Mouse (Mus musculus): ENCODE data around the gene Slc13a1. TPM values are rescaled to one million over a fixed set of nuclear protein-coding genes. Genes with fewer than 3 reads are reported as not detected.

Slc13a1 gene
- polyA plus RNA-seq, 1 experiment, result not detected

DNA sequence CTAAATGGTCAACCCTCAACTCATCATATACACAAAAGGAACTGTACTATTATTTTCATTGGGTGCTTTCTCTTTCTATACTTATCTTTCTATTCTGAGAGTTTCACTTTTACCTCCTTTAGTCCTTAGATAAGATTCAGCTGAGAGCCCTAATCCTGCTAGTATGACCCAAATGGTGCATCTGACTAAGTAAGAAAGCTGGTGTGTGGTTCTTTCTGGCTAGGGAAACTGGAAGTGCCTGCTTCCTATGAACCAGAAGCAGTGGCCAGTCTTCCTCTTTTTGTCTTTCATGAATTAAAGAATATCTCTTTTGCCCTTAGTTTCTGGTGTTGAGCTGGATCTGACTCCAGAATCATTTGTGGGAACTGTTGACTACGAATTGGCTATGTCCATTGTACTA, 8.1 kb downstream of the Slc13a1 start:
- no peaks in the 10 kb centered on the region for H3K79me3 ChIP-seq (ENCODE audit: low read depth)
- H3K27me3 ChIP-seq (ENCODE audit: control insufficient read depth, insufficient read depth, insufficient read length), result no peaks in the 10 kb centered on the region
- no peak overlapping the region for H3ac ChIP-seq (ENCODE audit: control insufficient read depth, insufficient read length, low read depth)
- TF ChIP-seq MAX (IDR thresholded peaks at IDR 0.05) (no peak), USF1 (IDR thresholded peaks at IDR 0.05; ENCODE audit: low read depth) (no peak), MYOD1 (IDR thresholded peaks at IDR 0.05; ENCODE audit: control insufficient read depth, insufficient read length, low read depth) (no peak), MYOG (IDR thresholded peaks at IDR 0.05; ENCODE audit: control insufficient read depth, extremely low read depth, insufficient read length) (no peak), FOSL1 (IDR thresholded peaks at IDR 0.05; ENCODE audit: insufficient read depth, low read length, poor library complexity, severe bottlenecking) (no peak), CEBPB (IDR thresholded peaks at IDR 0.05; ENCODE audit: low read depth) (no peak), CTCF (IDR thresholded peaks at IDR 0.05; ENCODE audit: control insufficient read depth, insufficient read depth, insufficient read length) (no peak)
- H3K36me3 ChIP-seq (ENCODE audit: control insufficient read depth, insufficient read depth), result no peaks in the 10 kb centered on the region
- H3K79me2 ChIP-seq (ENCODE audit: control insufficient read depth, insufficient read depth), result no peaks in the 10 kb centered on the region
- no peak overlapping the region for H3K4me3 ChIP-seq (ENCODE audit: insufficient read depth, poor library complexity, severe bottlenecking)

- TF ChIP-seq CTCF (IDR thresholded peaks at IDR 0.05; ENCODE audit: control insufficient read depth, insufficient read depth, insufficient read length), result no peak
- no peak for TF ChIP-seq USF1 (IDR thresholded peaks at IDR 0.05; ENCODE audit: low read depth)
- TF ChIP-seq MYOG (IDR thresholded peaks at IDR 0.05; ENCODE audit: control insufficient read depth, extremely low read depth, insufficient read length), result no peak
- TF ChIP-seq CEBPB (IDR thresholded peaks at IDR 0.05; ENCODE audit: low read depth), result no peak
- TF ChIP-seq MYOD1 (IDR thresholded peaks at IDR 0.05; ENCODE audit: control insufficient read depth, insufficient read length, low read depth), result no peak
- TF ChIP-seq FOSL1 (IDR thresholded peaks at IDR 0.05; ENCODE audit: insufficient read depth, low read length, poor library complexity, severe bottlenecking), result no peak
- no peak for TF ChIP-seq MAX (IDR thresholded peaks at IDR 0.05)
- Histone ChIP-seq H3K27me3 (ENCODE audit: control insufficient read depth, insufficient read depth, insufficient read length) (no peaks in the 10 kb centered on the region), H3ac (ENCODE audit: control insufficient read depth, insufficient read length, low read depth) (no peak overlapping the region), H3K4me3 (ENCODE audit: insufficient read depth, poor library complexity, severe bottlenecking) (no peak overlapping the region), H3K79me3 (ENCODE audit: low read depth) (no peaks in the 10 kb centered on the region), H3K79me2 (ENCODE audit: control insufficient read depth, insufficient read depth) (no peaks in the 10 kb centered on the region), H3K36me3 (ENCODE audit: control insufficient read depth, insufficient read depth) (no peaks in the 10 kb centered on the region)
Observed at GRCm38 (mm10) chr6:24154901-24155300, 13.0 kb downstream of the Slc13a1 start.

- TF ChIP-seq MYOG (IDR thresholded peaks at IDR 0.05; ENCODE audit: control insufficient read depth, extremely low read depth, insufficient read length) (no peak), USF1 (IDR thresholded peaks at IDR 0.05; ENCODE audit: low read depth) (no peak), MYOD1 (IDR thresholded peaks at IDR 0.05; ENCODE audit: control insufficient read depth, insufficient read length, low read depth) (no peak), CEBPB (IDR thresholded peaks at IDR 0.05; ENCODE audit: low read depth) (no peak), MAX (IDR thresholded peaks at IDR 0.05) (no peak), FOSL1 (IDR thresholded peaks at IDR 0.05; ENCODE audit: insufficient read depth, low read length, poor library complexity, severe bottlenecking) (no peak), CTCF (IDR thresholded peaks at IDR 0.05; ENCODE audit: control insufficient read depth, insufficient read depth, insufficient read length) (no peak)
- Histone ChIP-seq H3K4me3 (ENCODE audit: insufficient read depth, poor library complexity, severe bottlenecking) (no peak overlapping the region), H3K27me3 (ENCODE audit: control insufficient read depth, insufficient read depth, insufficient read length) (no peaks in the 10 kb centered on the region), H3K36me3 (ENCODE audit: control insufficient read depth, insufficient read depth) (no peaks in the 10 kb centered on the region), H3K79me3 (ENCODE audit: low read depth) (no peaks in the 10 kb centered on the region), H3K79me2 (ENCODE audit: control insufficient read depth, insufficient read depth) (no peaks in the 10 kb centered on the region), H3ac (ENCODE audit: control insufficient read depth, insufficient read length, low read depth) (no peak overlapping the region)
Observed at GRCm38 (mm10) chr6:24132951-24133350, 34.9 kb downstream of the Slc13a1 start.

GRCm38 (mm10) chr6:24122632-24123031, 45.3 kb downstream of the Slc13a1 start:
- Histone ChIP-seq H3K27me3 (ENCODE audit: control insufficient read depth, insufficient read depth, insufficient read length) (no peaks in the 10 kb centered on the region), H3K36me3 (ENCODE audit: control insufficient read depth, insufficient read depth) (no peaks in the 10 kb centered on the region), H3K79me2 (ENCODE audit: control insufficient read depth, insufficient read depth) (no peaks in the 10 kb centered on the region), H3K79me3 (ENCODE audit: low read depth) (no peaks in the 10 kb centered on the region), H3K4me3 (ENCODE audit: insufficient read depth, poor library complexity, severe bottlenecking) (no peak overlapping the region), H3ac (ENCODE audit: control insufficient read depth, insufficient read length, low read depth) (no peak overlapping the region)
- no peak for TF ChIP-seq MYOD1 (IDR thresholded peaks at IDR 0.05; ENCODE audit: control insufficient read depth, insufficient read length, low read depth)
- no peak for TF ChIP-seq MYOG (IDR thresholded peaks at IDR 0.05; ENCODE audit: control insufficient read depth, extremely low read depth, insufficient read length)

DNA sequence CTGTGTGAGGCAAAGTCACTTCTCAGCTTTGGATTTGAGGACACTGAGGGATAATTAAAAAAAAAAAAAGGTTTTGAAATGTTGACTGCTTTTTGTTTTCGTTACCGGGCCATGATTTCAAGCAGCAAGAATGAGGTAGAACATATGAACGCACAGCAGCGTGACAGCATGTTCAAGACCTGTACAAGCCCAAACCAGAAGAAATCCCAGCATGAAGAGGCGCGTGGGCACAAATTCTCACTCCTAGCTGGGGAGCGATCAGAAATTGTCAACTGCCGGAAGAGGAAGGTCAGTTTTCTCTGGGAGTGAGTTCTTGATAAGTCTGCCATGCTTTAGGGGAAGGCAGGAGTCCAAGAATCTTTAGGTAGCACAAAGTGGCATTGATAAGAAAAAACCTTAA, 56.3 kb downstream of the Slc13a1 start:
- Histone ChIP-seq H3ac (ENCODE audit: control insufficient read depth, insufficient read length, low read depth) (no peak overlapping the region), H3K79me3 (ENCODE audit: low read depth) (no peaks in the 10 kb centered on the region), H3K36me3 (ENCODE audit: control insufficient read depth, insufficient read depth) (no peaks in the 10 kb centered on the region), H3K79me2 (ENCODE audit: control insufficient read depth, insufficient read depth) (no peaks in the 10 kb centered on the region), H3K27me3 (ENCODE audit: control insufficient read depth, insufficient read depth, insufficient read length) (no peaks in the 10 kb centered on the region), H3K4me3 (ENCODE audit: insufficient read depth, poor library complexity, severe bottlenecking) (no peak overlapping the region)
- TF ChIP-seq CEBPB (IDR thresholded peaks at IDR 0.05; ENCODE audit: low read depth), result no peak
- TF ChIP-seq MAX (IDR thresholded peaks at IDR 0.05), result no peak
- no peak for TF ChIP-seq USF1 (IDR thresholded peaks at IDR 0.05; ENCODE audit: low read depth)
- TF ChIP-seq MYOD1 (IDR thresholded peaks at IDR 0.05; ENCODE audit: control insufficient read depth, insufficient read length, low read depth), result no peak
- no peak for TF ChIP-seq FOSL1 (IDR thresholded peaks at IDR 0.05; ENCODE audit: insufficient read depth, low read length, poor library complexity, severe bottlenecking)
- TF ChIP-seq MYOG (IDR thresholded peaks at IDR 0.05; ENCODE audit: control insufficient read depth, extremely low read depth, insufficient read length), result no peak
- TF ChIP-seq CTCF (IDR thresholded peaks at IDR 0.05; ENCODE audit: control insufficient read depth, insufficient read depth, insufficient read length), result no peak

DNA sequence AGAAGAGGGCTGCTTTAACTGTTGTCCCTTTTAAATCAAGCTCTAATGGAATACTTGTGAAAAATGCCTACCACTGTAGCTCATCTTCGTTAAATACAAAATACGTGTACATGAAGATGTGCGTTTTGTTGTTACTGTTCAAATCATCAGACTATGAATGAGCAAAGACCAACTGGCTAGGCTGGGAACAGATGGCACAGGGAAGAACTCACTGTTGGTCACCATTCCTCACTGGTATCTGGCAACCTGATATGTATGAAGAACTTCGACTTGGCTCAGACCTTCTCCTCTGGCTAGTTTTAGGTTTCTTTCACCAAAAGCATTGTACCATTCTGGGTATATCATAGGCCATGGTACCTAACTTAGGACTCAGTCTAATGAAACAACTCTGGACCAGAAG, 59.4 kb downstream of the Slc13a1 start:
- no peaks in the 10 kb centered on the region for H3K79me2 ChIP-seq (ENCODE audit: control insufficient read depth, insufficient read depth)
- H3ac ChIP-seq (ENCODE audit: control insufficient read depth, insufficient read length, low read depth), result no peak overlapping the region
- no peaks in the 10 kb centered on the region for H3K27me3 ChIP-seq (ENCODE audit: control insufficient read depth, insufficient read depth, insufficient read length)
- H3K4me3 ChIP-seq (ENCODE audit: insufficient read depth, poor library complexity, severe bottlenecking), result no peak overlapping the region
- no peaks in the 10 kb centered on the region for H3K36me3 ChIP-seq (ENCODE audit: control insufficient read depth, insufficient read depth)
- no peak for TF ChIP-seq MAX (IDR thresholded peaks at IDR 0.05)
- no peak for TF ChIP-seq MYOD1 (IDR thresholded peaks at IDR 0.05; ENCODE audit: control insufficient read depth, insufficient read length, low read depth)
- no peak for TF ChIP-seq CTCF (IDR thresholded peaks at IDR 0.05; ENCODE audit: control insufficient read depth, insufficient read depth, insufficient read length)
- no peak for TF ChIP-seq USF1 (IDR thresholded peaks at IDR 0.05; ENCODE audit: low read depth)
- TF ChIP-seq FOSL1 (IDR thresholded peaks at IDR 0.05; ENCODE audit: insufficient read depth, low read length, poor library complexity, severe bottlenecking), result no peak
- no peak for TF ChIP-seq MYOG (IDR thresholded peaks at IDR 0.05; ENCODE audit: control insufficient read depth, extremely low read depth, insufficient read length)
- no peak for TF ChIP-seq CEBPB (IDR thresholded peaks at IDR 0.05; ENCODE audit: low read depth)
- no peaks in the 10 kb centered on the region for H3K79me3 ChIP-seq (ENCODE audit: low read depth)
